Mouse (Mus musculus) cerebellum, adult 2 months (tissue): ENCODE measurements around the gene Gm45062.

Experiments
- CTCF ChIP-seq: fragments of 200-500 bp; IDR thresholded peaks from 2 replicates; pipeline ENCODE4 v1.5.1; 2011; ENCODE audit warnings: low read depth, mild to moderate bottlenecking, control low read depth, low read length, moderate library complexity, borderline replicate concordance; ENCODE audit not compliant: insufficient read depth
- POLR2A ChIP-seq: fragments of 200-500 bp; IDR thresholded peaks from 2 replicates; pipeline ENCODE4 v1.6.1; 2011; ENCODE audit warnings: low read length, control low read depth, borderline replicate concordance; ENCODE audit not compliant: insufficient read depth

DNA sequence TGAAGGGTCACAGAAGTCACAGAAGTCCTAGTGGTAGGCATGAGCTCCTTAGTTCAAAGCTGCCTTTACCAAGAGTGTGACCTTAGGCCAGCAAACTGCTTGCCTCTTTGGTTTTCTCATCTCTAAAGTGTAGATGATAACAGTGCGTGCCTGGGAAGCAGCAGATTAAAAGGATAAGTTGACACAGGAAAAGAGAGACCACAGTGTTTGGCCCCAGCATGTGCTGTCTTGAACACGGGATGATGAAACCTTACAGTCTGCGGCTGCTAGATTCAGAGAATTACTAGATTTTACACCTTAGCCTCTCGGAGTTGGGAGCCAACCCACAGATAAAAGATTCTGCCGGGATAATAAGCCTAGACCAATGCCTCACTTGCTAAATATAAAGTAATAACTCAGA is 381.6 kb downstream of the Gm45062 start:
- no peak for TF ChIP-seq CTCF
- TF ChIP-seq POLR2A, result no peak
